Mouse (Mus musculus) thymus, adult 2 months (tissue): ENCODE measurements around the gene Macf1.

Experiments used
- CTCF ChIP-seq: fragments of 200-500 bp; IDR thresholded peaks from 2 replicates; pipeline ENCODE4 v1.5.1; 2012; ENCODE audit warnings: mild to moderate bottlenecking, control low read depth, low read length, moderate library complexity, borderline replicate concordance; ENCODE audit not compliant: control insufficient read depth, poor library complexity, insufficient read depth; ENCODE audit errors: extremely low read depth
- POLR2A ChIP-seq: fragments of 200-500 bp; IDR thresholded peaks from 2 replicates; pipeline ENCODE4 v1.6.1; 2012; ENCODE audit warnings: mild to moderate bottlenecking, low read length, control low read depth, moderate library complexity; ENCODE audit not compliant: control insufficient read depth, poor library complexity, insufficient read depth; ENCODE audit errors: extremely low read depth

DNA sequence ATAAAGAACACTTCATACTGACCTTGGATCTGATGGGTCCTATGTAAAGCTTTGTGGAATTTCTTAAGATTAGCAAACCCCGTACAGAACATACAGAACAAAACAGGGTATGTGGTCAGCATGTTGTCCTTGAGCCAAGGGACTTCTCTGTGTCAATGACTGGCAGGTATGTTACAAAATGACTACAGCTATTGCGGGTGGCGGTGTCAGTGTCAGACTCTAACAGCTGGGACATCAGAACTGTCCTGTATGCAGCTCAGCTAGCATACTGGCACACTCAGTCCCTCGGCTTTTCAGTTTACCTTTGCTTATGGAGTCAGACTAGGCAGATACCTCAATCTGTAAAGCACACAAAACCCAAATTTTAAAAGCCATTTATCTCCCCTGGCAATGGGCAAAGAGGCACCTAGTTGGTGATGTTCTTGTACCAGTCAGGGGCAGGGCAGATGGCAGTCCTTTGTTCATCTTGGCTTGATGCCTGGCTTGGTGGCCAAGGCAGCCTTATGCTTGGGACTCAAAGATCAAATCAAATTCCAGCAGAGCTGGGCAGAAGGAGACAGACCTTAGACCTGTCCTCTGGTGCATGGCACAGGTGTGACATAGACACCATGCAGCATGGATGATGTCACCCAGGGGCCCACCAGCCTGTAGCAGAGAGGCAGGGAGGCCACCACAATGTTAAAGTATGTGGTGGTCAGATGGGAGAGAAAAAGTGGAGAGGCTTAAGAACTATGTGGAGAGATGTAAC, 48.2 kb upstream of the Macf1 start:
- TF ChIP-seq CTCF, result no peak
- no peak for TF ChIP-seq POLR2A
